Mouse (Mus musculus) naive thymus-derived CD4-positive, alpha-beta T cell, adult 2 months (primary cell): ENCODE data around the gene Sh2b3.

ENCODE experiments used
- DNase-seq: peaks from one replicate; pipeline ENCODE4 v3.0.0-alpha.2; 2011; ENCODE audit warnings: low read depth

Gene Sh2b3

GRCm38 (mm10) chr5:121783862-121784500, 53.5 kb downstream of the Sh2b3 start:
- no peak for DNase-seq

GRCm38 (mm10) chr5:121782467-121782866, 55.0 kb downstream of the Sh2b3 start:
- DNase-seq: no peak

GRCm38 (mm10) chr5:121780180-121780579, 57.3 kb downstream of the Sh2b3 start:
- DNase-seq: no peak

DNA sequence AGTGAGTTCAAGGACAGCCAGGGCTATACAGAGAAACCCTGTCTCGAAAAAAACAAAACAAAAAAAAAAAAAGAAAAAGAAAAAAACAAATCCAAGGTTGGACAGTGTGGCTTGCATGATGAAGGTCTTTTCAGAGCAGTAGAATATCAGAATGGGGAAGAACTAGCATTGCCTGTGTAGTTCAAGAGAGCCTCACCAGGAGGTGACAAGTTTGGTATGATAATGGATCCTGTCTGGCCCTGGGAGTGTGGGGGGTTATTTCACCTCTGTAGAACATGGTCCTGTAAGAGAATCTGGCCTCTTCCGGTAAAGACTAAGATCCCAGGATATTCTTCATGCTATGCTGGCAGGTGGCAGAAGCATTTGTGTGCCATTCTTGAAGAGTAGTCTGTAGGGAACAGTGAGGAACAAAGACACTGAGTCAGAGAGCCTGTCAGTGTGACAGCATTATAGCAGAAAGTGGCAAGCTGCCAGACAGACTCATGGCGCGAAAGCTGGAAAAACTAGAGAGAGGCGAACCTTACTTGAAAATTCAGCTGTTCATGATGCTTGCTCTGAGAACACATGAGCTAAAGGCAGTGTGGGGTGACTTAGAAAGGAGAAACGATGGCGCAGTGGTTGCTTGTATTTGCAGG, 58.8 kb downstream of the Sh2b3 start:
- no peak for DNase-seq

DNA sequence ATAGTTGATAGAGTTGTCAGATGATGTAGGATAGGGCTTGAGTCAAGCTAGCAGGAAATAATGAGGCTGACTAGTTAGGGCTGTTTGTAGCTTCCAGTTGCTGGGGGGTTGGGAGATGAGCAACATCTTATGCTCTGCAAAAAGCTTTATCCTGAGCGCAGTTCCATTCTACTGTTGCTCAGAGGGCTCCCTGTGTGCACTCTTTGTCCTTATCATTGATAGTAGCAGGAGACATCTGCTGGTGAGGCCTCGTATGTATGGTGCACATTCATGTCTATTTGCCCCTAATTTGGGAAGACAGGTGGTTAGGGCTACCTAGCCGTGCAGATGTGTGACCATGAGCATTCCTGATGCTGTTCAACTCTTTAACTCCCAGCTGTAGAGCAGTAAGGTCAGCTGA, 65.8 kb downstream of the Sh2b3 start:
- DNase-seq: no peak

GRCm38 (mm10) chr5:121769827-121770226, 67.6 kb downstream of the Sh2b3 start:
- no peak for DNase-seq

DNA sequence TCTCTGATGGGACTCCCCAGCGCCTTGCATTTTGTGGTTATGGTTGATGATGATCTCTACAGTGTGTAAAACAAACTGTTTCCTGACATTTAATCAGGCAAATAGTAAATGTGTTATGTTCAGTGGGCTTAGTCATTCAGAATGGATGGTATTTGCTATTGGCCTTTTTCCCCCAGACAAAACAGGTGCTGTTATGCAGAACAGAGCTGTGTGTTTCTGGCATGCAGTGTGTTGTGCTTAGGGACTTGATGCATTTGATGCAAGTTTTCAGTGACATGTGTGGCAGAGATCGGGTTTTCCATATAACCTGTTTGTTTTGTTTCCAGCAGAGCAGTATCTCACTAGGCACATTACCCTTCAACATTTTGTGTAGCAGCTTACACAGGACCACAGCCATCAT, 69.9 kb downstream of the Sh2b3 start:
- no peak for DNase-seq

- DNase-seq: peak; percentile 24
Observed at GRCm38 (mm10) chr5:121766038-121766773, 71.2 kb downstream of the Sh2b3 start.
